Mouse (Mus musculus): Measurements from ENCODE around the gene Mlh1. TPM values are rescaled to one million over a fixed set of nuclear protein-coding genes. Genes with fewer than 3 reads are reported as not detected.
A peak's percentile ranks its signal among the peaks of the same experiment; 100 is the strongest.

Mlh1 gene
- polyA plus RNA-seq, 1 experiment from 2014 or later, result 52.7 TPM

DNA sequence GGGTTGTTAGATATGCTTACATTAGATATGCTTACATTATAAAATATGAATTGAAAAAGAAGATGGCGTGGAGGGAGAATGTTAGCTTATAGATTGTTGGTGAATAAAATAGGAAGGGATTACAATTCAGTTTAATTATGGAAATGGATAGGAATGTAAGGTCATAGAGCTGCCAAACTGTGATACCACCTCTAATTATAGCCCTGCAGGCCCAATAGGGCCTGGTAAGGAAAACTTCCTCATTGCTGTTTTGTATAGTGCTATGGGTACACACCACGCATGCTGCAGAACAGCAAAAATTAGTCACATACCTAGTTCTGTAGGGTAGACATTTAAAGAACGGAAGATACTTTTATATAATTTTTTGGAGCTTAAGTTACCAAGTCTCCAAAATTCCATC lies 63.4 kb downstream of the Mlh1 start:
- DNase-seq (ENCODE audit: low spot score), result no peak
- no peak overlapping the region for H3K4me3 ChIP-seq
- 96% methylated on average over 3 of the region's 3 CpGs for WGBS
- peaks cover 23% of the 10 kb centered on the region for H3K36me3 ChIP-seq (replicated peaks)
- H3K27ac ChIP-seq (replicated peaks), result no peak overlapping the region
- H3K27me3 ChIP-seq (replicated peaks; ENCODE audit: low read depth, poor library complexity, severe bottlenecking), result no peaks in the 10 kb centered on the region
- H3K4me1 ChIP-seq, result peaks cover 7% of the 10 kb centered on the region; the same call in 1 of the 2 replicates
- H3K9me3 ChIP-seq, result no peaks in the 10 kb centered on the region

DNA sequence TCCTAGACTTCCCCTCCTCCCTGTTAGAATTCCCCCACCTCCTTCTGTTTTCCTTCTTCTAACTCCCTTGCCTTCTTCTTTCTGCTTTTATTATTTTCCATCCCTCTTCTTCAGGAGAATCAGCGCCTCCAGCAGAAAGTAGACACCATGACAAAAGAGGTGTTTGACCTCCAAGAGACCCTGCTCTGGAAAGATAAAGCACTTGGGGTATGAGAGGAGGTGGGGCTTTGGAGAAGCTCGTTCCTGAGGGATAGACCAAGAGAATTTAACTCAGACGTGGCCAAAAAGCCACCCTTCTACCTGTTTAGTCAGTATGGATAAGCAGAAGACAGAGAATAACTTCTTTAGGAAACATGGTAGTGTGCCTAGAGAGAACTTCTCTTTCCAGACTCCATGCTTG lies 63.9 kb downstream of the Mlh1 start:
- Histone ChIP-seq H3K36me3 (replicated peaks) (peaks cover 25% of the 10 kb centered on the region), H3K9me3 (no peaks in the 10 kb centered on the region), H3K4me1 (peaks cover 3% of the 10 kb centered on the region; the same call in 1 of the 2 replicates), H3K27me3 (replicated peaks; ENCODE audit: low read depth, poor library complexity, severe bottlenecking) (no peaks in the 10 kb centered on the region), H3K27ac (replicated peaks) (no peak overlapping the region), H3K4me3 (no peak overlapping the region)
- DNase-seq (ENCODE audit: low spot score), result no peak
- WGBS, result 68% methylated on average over 3 of the region's 3 CpGs

DNA sequence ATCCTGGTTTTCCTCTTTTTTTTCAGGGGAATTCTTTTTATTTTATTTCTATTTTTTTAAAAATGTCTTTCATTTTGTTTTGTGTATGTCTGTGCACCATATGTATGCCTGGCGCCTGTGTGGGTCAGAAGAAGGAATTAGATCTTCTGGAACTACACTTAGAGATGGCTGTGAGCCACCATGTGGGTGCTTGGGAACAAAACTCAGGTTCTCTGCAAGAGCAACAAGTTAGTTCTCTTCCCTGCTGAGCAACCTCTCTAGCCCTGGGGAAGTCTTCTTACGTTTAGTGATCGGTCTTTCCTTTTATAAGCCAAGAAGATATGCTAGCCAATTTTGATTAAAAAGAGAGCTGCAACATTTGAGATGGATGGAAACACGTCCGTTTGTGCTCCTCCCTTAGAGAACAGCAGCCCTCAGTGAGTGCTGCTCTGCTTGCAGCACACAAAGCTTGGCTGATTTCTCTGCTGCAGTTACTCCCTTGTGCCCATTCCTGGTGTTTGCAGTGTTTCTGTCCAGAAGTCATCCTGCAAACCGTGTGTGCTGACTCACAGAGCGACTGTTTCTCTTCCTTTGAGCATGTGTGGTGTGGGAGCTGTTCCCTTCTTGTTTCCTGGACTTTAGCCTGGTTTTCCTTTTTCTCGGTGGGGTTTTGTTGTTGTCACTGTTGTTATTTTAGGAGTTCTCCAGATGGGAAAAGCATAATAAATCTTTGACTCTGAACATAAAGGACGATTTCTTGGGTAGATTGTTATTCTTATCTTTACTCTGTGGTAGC lies 66.8 kb downstream of the Mlh1 start:
- 79% methylated on average over 9 of the region's 9 CpGs for WGBS
- Histone ChIP-seq H3K4me3 (no peak overlapping the region), H3K27ac (replicated peaks) (no peak overlapping the region), H3K4me1 (peaks cover 3% of the 10 kb centered on the region; the same call in 1 of the 2 replicates), H3K27me3 (replicated peaks; ENCODE audit: low read depth, poor library complexity, severe bottlenecking) (no peaks in the 10 kb centered on the region), H3K9me3 (no peaks in the 10 kb centered on the region), H3K36me3 (replicated peaks) (peaks cover 35% of the 10 kb centered on the region)
- DNase-seq (ENCODE audit: low spot score), result no peak

DNA sequence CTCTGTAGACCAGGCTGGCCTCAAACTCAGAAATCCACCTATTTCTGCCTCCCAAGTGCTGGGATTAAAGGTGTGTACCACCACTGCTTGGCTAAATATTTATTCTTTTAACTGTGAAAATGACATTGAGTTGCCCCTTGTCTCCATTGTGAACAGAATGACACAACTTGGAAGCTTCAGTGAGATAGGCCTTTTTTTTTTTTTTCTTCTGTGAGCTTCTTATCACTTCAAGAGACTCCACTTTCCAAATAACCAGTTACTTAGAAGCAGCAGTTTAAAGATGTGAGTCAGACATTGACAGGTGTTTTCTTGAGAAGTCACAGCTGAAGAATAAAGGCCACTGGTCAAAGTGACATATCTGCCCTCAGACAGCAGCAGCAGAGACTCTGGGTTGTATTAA lies 71.4 kb downstream of the Mlh1 start:
- no peak for DNase-seq (ENCODE audit: low spot score)
- no peaks in the 10 kb centered on the region for H3K27me3 ChIP-seq (replicated peaks; ENCODE audit: low read depth, poor library complexity, severe bottlenecking)
- H3K9me3 ChIP-seq, result no peaks in the 10 kb centered on the region

DNA sequence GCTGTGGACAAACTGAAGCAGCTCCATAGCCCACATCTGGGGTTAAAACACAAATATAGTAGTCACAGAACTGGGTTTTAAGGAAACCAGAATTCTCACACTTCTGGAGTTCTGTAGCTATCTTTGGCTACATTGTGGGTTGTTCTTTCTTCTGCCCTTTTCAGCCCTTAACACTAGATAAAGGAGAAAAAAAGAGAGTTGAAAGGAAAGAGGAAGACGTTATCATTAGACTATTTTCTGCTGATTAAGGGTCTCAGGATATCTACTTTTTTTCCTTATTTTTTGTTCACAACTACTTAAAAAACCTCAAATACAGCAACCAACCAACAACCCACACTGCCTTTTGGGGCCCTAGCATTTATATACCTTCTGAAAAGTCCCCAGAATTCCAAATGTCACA lies 73.3 kb downstream of the Mlh1 start:
- Histone ChIP-seq H3K4me3 (no peak overlapping the region), H3K27ac (replicated peaks) (no peak overlapping the region), H3K36me3 (replicated peaks) (peaks cover 16% of the 10 kb centered on the region; the same call in 1 of the 2 replicates), H3K27me3 (replicated peaks; ENCODE audit: low read depth, poor library complexity, severe bottlenecking) (no peaks in the 10 kb centered on the region), H3K4me1 (no peaks in the 10 kb centered on the region), H3K9me3 (no peaks in the 10 kb centered on the region)
- 89% methylated on average over 1 of the region's 1 CpGs for WGBS
- no peak for DNase-seq (ENCODE audit: low spot score)

More for the DNA sequence above, 71.4 kb downstream of the Mlh1 start:
- H3K27ac ChIP-seq (replicated peaks), result no peak overlapping the region
- H3K36me3 ChIP-seq (replicated peaks), result peaks cover 12% of the 10 kb centered on the region; the same call in 1 of the 2 replicates
- no peak overlapping the region for H3K4me3 ChIP-seq
- H3K4me1 ChIP-seq, result no peaks in the 10 kb centered on the region

DNA sequence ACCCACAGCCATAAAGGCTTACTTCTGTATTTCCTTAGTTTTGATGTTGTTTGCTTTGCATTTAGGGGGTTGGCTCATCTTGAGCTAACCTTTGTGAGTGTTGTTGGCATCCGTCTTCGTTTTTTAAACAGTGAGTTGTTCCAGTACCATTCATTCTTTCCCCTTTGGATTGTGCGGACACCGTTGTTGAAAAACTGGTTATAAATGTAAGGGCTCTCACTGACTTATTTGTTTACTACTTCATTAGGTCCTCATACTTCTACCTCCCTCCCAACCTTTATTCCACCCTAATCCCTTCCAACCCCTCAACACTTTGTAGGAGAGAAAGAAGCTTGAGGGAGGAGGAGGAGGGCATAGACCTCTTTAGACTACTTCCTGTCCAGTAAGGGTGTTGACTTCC lies 73.9 kb downstream of the Mlh1 start:
- peaks cover 19% of the 10 kb centered on the region; the same call in 1 of the 2 replicates for H3K36me3 ChIP-seq (replicated peaks)
- no peaks in the 10 kb centered on the region for H3K4me1 ChIP-seq
- H3K27me3 ChIP-seq (replicated peaks; ENCODE audit: low read depth, poor library complexity, severe bottlenecking), result no peaks in the 10 kb centered on the region
- H3K9me3 ChIP-seq, result no peaks in the 10 kb centered on the region
- WGBS, result 96% methylated on average over 4 of the region's 4 CpGs
- H3K27ac ChIP-seq (replicated peaks), result no peak overlapping the region
- no peak overlapping the region for H3K4me3 ChIP-seq
- DNase-seq (ENCODE audit: low spot score), result no peak

DNA sequence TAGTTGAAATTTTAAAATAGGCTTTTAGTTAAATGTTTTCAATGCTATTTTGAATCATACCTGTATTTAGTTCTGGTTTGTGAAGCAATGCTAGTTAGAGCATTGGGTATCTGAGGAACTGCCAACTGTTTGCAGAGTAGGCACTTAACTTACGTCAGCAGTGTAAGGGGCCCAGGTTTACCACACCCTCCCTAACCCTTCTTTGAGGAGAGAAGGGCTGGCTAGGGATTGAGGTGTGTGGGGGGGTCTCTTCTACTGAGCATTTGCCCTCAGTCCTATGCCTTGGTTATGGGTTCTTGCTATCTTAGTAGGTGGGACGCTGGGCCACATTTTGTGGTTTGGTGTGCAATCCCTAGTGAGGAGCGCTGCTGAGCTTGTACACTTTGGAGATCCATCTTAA lies 74.5 kb downstream of the Mlh1 start:
- H3K4me3 ChIP-seq, result no peak overlapping the region
- H3K27ac ChIP-seq (replicated peaks), result no peak overlapping the region
- H3K4me1 ChIP-seq, result no peaks in the 10 kb centered on the region
- H3K9me3 ChIP-seq, result no peaks in the 10 kb centered on the region
- peaks cover 21% of the 10 kb centered on the region; the same call in 1 of the 2 replicates for H3K36me3 ChIP-seq (replicated peaks)
- no peaks in the 10 kb centered on the region for H3K27me3 ChIP-seq (replicated peaks; ENCODE audit: low read depth, poor library complexity, severe bottlenecking)
- 93% methylated on average over 3 of the region's 3 CpGs for WGBS
- DNase-seq (ENCODE audit: low spot score), result no peak

DNA sequence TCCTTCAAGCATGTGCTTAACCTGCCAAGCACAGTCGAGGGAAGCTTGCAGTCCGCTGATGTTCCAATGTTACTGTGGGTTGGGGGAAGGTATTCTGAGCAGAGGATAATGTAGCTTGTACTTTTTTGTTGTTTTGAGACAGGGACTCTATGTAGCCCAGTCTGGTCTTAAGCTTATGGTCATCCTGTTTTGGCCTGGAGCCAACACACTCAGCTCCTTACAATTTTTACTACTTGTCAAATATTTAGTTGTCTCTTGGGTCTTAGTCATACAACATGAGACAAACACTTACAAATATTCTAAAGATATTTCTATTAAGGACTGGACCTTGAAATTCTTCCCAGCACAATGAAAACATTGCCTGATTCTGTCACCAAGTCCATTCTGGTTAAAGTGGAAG lies 78.4 kb downstream of the Mlh1 start:
- Histone ChIP-seq H3K4me3 (no peak overlapping the region), H3K36me3 (replicated peaks) (peaks cover 44% of the 10 kb centered on the region), H3K4me1 (no peaks in the 10 kb centered on the region), H3K9me3 (no peaks in the 10 kb centered on the region), H3K27me3 (replicated peaks; ENCODE audit: low read depth, poor library complexity, severe bottlenecking) (no peaks in the 10 kb centered on the region), H3K27ac (replicated peaks) (no peak overlapping the region)
- DNase-seq (ENCODE audit: low spot score), result no peak
- WGBS, result 95% methylated on average over 2 of the region's 2 CpGs

DNA sequence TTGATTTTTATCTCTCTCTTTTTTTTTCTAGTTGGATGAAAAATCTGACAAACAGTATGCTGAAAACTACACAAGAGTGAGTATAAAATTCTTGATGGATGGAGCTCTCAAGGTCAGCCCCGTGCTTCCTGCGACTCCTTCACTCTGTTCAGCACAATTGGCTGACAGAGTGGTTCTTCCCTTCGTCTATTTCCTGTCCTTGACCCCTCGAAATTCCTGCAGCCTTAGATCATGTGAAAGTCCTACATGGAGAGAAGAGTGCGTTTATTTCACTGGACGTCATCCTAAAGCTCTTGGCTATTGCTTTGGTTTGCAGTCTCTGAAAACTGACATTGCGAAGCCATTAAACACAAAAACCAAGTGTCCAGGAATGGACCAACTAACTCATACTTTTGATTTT lies 82.9 kb downstream of the Mlh1 start:
- Histone ChIP-seq H3K36me3 (replicated peaks) (peaks cover 44% of the 10 kb centered on the region), H3K27ac (replicated peaks) (no peak overlapping the region), H3K27me3 (replicated peaks; ENCODE audit: low read depth, poor library complexity, severe bottlenecking) (no peaks in the 10 kb centered on the region), H3K4me3 (no peak overlapping the region), H3K4me1 (peaks cover 7% of the 10 kb centered on the region), H3K9me3 (no peaks in the 10 kb centered on the region)
- WGBS, result 91% methylated on average over 7 of the region's 7 CpGs
- DNase-seq (ENCODE audit: low spot score), result no peak

DNA sequence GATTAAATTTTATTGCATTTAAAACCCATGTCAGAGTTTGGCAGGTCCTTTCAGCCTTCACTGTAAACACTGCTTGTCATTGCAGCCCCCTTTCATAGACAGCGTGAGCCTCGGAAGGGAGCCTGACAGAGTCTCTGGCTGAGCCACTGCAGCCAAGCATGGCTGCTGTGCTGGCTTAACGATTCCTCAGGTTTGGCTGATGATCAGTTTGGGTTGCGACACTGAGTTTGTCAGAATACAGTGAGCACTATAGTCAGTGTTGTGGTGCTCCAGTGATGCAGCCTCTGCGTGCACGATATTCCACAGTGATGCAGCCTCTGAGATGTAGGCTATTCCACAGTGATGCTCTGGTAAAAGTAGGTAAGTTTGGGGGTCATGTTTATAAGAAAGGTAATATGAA lies 84.7 kb downstream of the Mlh1 start:
- Histone ChIP-seq H3K27ac (replicated peaks) (no peak overlapping the region), H3K27me3 (replicated peaks; ENCODE audit: low read depth, poor library complexity, severe bottlenecking) (no peaks in the 10 kb centered on the region), H3K9me3 (no peaks in the 10 kb centered on the region), H3K36me3 (replicated peaks) (peaks cover 30% of the 10 kb centered on the region), H3K4me1 (peaks cover 7% of the 10 kb centered on the region), H3K4me3 (no peak overlapping the region)
- DNase-seq (ENCODE audit: low spot score), result no peak
- WGBS, result 90% methylated on average over 6 of the region's 6 CpGs

DNA sequence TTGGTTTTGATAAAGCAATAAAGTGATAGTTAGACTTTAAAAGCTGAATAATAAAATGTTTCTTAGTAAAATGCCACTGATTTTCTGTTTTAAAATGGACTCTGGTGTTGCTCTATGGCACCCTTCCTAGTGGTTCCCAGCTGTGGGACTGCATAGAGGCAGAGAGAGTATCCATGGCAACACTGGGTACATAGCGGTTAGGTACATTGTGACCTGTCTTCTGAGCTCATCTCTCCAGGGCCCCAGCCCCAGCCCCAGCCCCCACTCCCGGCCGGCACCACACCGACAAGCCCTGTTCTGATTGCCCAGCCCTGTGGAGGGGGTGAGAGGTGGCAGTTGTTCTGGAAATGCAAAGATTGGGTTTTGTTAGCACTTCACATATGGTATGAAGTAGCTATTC lies 86.7 kb downstream of the Mlh1 start:
- Histone ChIP-seq H3K9me3 (no peaks in the 10 kb centered on the region), H3K27me3 (replicated peaks; ENCODE audit: low read depth, poor library complexity, severe bottlenecking) (no peaks in the 10 kb centered on the region), H3K27ac (replicated peaks) (no peak overlapping the region), H3K4me3 (no peak overlapping the region), H3K36me3 (replicated peaks) (peaks cover 13% of the 10 kb centered on the region), H3K4me1 (peaks cover 7% of the 10 kb centered on the region)
- DNase-seq (ENCODE audit: low spot score), result peak; percentile 19
- WGBS, result 47% methylated on average over 4 of the region's 4 CpGs

DNA sequence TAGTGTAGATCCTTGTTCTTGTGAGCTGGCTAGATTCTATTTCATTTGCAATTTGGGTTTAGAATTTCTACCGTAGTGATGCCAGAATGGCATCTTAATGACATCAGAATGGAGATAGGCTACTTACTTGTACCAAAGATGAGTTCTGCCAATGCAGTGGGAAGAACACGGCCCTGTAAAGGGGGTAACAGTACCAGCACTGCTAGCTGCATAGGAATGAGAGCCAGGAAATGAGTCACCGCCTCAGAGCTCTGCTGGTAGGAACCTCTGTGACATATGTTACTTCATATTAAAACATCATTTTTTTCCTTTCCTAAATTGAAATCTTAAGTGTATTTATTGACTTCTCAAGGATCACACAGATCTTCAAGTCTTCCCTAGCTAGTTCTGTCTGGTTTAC lies 89.4 kb downstream of the Mlh1 start:
- no peak overlapping the region for H3K4me3 ChIP-seq
- no peaks in the 10 kb centered on the region for H3K9me3 ChIP-seq
- 88% methylated on average over 3 of the region's 3 CpGs for WGBS
- no peaks in the 10 kb centered on the region for H3K27me3 ChIP-seq (replicated peaks; ENCODE audit: low read depth, poor library complexity, severe bottlenecking)
- H3K4me1 ChIP-seq, result peaks cover 7% of the 10 kb centered on the region
- no peak for DNase-seq (ENCODE audit: low spot score)
- no peaks in the 10 kb centered on the region for H3K36me3 ChIP-seq (replicated peaks)
- H3K27ac ChIP-seq (replicated peaks), result no peak overlapping the region

DNA sequence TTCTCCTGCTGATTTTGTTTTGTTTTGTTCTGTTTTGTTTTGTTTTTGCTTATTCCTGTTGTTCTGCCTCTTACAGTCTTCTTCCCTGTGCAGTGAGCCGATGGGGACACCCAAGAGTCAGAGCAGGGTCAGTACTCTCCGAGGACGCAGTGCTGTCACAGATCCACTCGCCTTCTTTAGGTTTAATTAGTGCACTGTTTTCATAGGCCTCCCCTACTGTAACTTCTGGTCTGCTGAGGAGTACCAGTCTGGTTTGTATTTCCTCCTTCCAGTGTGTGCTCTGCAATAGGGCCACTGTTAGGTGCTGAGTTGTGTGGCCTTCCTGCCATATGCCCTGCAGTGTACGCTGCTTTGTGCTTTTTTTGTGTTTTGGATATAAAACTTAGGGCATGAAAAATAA lies 92.6 kb downstream of the Mlh1 start:
- no peak for DNase-seq (ENCODE audit: low spot score)
- no peaks in the 10 kb centered on the region for H3K27me3 ChIP-seq (replicated peaks; ENCODE audit: low read depth, poor library complexity, severe bottlenecking)
- H3K4me1 ChIP-seq, result no peaks in the 10 kb centered on the region
- no peak overlapping the region for H3K4me3 ChIP-seq
- H3K27ac ChIP-seq (replicated peaks), result no peak overlapping the region
- no peaks in the 10 kb centered on the region for H3K36me3 ChIP-seq (replicated peaks)
- no peaks in the 10 kb centered on the region for H3K9me3 ChIP-seq
- 80% methylated on average over 5 of the region's 5 CpGs for WGBS

All from embryonic facial prominence, embryonic 10.5 days (tissue).